Mouse (Mus musculus) liver, embryonic 11.5 days (tissue): ENCODE measurements around the gene Tecpr2. TPM values are rescaled to one million over a fixed set of nuclear protein-coding genes. Genes with fewer than 3 reads are reported as not detected.

Experiments used
- ATAC-seq: fragments of 200-750 bp; cut with Nextera tagmentation; replicated peaks from 2 replicates; pipeline ENCODE4 v1.8.0; 2017; ENCODE audit warnings: moderate number of reproducible peaks, mild to moderate bottlenecking, moderate TSS enrichment, moderate library complexity; ENCODE audit not compliant: low FRiP score
- DNase-seq: peaks from one replicate; pipeline ENCODE4 v3.0.0-alpha.2; 2017; ENCODE audit warnings: low spot score
- H3K27ac ChIP-seq: fragments of 300-500 bp; sonication (generic); 2 replicates; pipeline ENCODE4 v1.5.1; 2014; ENCODE audit warnings: mild to moderate bottlenecking, low read depth, low read length, control low read depth
- H3K27me3 ChIP-seq: fragments of 300-500 bp; sonication (generic); replicated peaks from 2 replicates; pipeline ENCODE4 v1.6.1; 2014; ENCODE audit warnings: low read length, mixed read lengths; ENCODE audit not compliant: control insufficient read depth, insufficient read depth
- H3K36me3 ChIP-seq: fragments of 300-500 bp; sonication (generic); 2 replicates; pipeline ENCODE4 v1.6.1; 2014; ENCODE audit warnings: mild to moderate bottlenecking, low read length, moderate library complexity, mixed read lengths; ENCODE audit not compliant: control insufficient read depth, insufficient read depth
- H3K4me1 ChIP-seq: fragments of 300-500 bp; sonication (generic); replicated peaks from 2 replicates; pipeline ENCODE4 v1.6.1; 2014; ENCODE audit warnings: low read length, mixed read lengths; ENCODE audit not compliant: control insufficient read depth, insufficient read depth
- H3K4me2 ChIP-seq: fragments of 300-500 bp; sonication (generic); 2 replicates; pipeline ENCODE4 v1.6.1; 2014; ENCODE audit warnings: mild to moderate bottlenecking, control low read depth, moderate library complexity
- H3K4me3 ChIP-seq: fragments of 300-500 bp; sonication (generic); 2 replicates; pipeline ENCODE4 v1.5.1; 2014; ENCODE audit warnings: low read depth, low read length, control low read depth
- H3K9ac ChIP-seq: fragments of 300-500 bp; sonication (generic); 2 replicates; pipeline ENCODE4 v1.6.1; 2014; ENCODE audit warnings: low read depth, low read length, control low read depth
- H3K9me3 ChIP-seq: fragments of 300-500 bp; sonication (generic); 2 replicates; pipeline ENCODE4 v1.6.1; 2016; ENCODE audit warnings: low read length, inconsistent platforms, mixed read lengths; ENCODE audit not compliant: control insufficient read depth
- WGBS: fragments of 180-500 bp; shearing (Covaris S2); extraction: QIAGEN DNeasy Blood & Tissue Kit; methylation state at CpG from one replicate; pipeline ENCODE4 v1.1.7; 2014; 5-methylcytosine and 5-hydroxymethylcytosine counted together
- polyA plus RNA-seq: library from polyadenylated mRNA; unstranded; fragments of >200 nt; fragmentation: Nextera tagmentation; extraction: Ambion mirVana; gene quantifications from 2 replicates; pipeline ENCODE4 v1.2.1, GENCODE M21; 2014

Gene Tecpr2
- 4.4 and 4.7 TPM in 2 replicates for polyA plus RNA-seq

GRCm38 (mm10) chr12:110889036-110890020 lies at the start of gene Tecpr2, which contains the start of gene Cinp:
Tecpr2 (plus strand) TSS chr12:110889264.
Cinp (minus strand) TSS chr12:110889145.
- under 1% methylated on average over 68 of the region's 74 CpGs for WGBS
- Histone ChIP-seq H3K27ac (peak within 1 kb of the TSS; percentile 91), H3K9me3 (no peaks in the 10 kb centered on the region), H3K4me2 (peak within 1 kb of the TSS; percentile 96), H3K27me3 (no peaks in the 10 kb centered on the region), H3K4me1 (peaks cover 15% of the 10 kb centered on the region; the same call in 1 of the 2 replicates), H3K4me3 (peak within 1 kb of the TSS; percentile 95), H3K9ac (peak within 1 kb of the TSS; percentile 89), H3K36me3 (no peaks in the 10 kb centered on the region)
- ATAC-seq, result peak; percentile 98
- peak; percentile 92 for DNase-seq

- peak within 1 kb of the TSS; percentile 76 for H3K4me2 ChIP-seq
- WGBS, result under 1% methylated on average over 70 of the region's 71 CpGs
- peak within 1 kb of the TSS; percentile 77 for H3K4me3 ChIP-seq
- ATAC-seq, result peak; percentile 46; the same call in 1 of the 2 replicates
- H3K36me3 ChIP-seq, result no peaks in the 10 kb centered on the region
- H3K4me1 ChIP-seq, result no peaks in the 10 kb centered on the region
- DNase-seq, result peak; percentile 92
- no peaks in the 10 kb centered on the region for H3K9me3 ChIP-seq
- no peaks in the 10 kb centered on the region for H3K27me3 ChIP-seq
- H3K9ac ChIP-seq, result peak within 1 kb of the TSS; percentile 51; the same call in 1 of the 2 replicates
- H3K27ac ChIP-seq, result no peak within 1 kb of the TSS
Measured at GRCm38 (mm10) chr12:110840348-110841198, 48.5 kb upstream of the Tecpr2 start, which contains the start of gene Mok. Mok (minus strand) TSS chr12:110840939.

DNA sequence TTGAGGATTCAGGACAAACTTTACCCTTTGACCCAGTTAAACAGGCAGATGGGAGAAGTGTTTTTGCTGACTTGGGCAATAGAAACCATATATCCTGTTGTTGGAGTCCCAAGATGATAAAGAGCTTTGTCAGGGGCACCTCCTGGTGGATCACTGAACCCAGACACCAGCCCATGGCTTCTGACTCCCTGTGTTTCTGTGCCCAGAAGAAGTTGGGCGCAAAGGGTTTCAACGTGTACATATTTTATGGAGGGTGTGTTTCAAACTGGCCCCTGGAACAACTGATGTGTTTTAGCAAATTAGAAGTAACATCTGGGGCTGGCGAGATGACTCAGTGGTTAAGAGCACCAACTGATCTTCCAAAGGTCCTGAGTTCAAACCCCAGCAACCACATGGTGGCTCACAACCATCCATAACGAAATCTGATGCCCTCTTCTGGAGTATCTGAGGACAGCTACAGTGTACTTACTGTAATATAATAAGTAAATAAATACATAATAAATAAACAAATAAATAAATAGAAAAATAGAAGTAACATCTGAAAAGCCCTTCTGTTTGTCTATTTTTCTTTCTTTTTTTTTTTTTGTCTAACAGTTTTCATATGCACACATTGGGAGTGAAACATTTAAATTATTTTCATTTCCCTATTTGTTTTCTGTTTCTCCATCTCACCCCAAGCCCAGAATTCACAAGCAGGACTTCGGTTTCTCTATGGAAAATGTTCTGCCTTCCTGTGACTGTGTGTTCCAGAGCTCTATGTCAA lies 47.2 kb upstream of the Tecpr2 start:
- H3K36me3 ChIP-seq, result no peaks in the 10 kb centered on the region
- WGBS, result 72% methylated on average over 5 of the region's 5 CpGs
- no peak overlapping the region for H3K27ac ChIP-seq
- DNase-seq (no peak), ATAC-seq (no peak)
- H3K4me1 ChIP-seq, result 0 out of 2 replicates have a peak, but pooled peaks cover 4% of the 10 kb centered on the region
- H3K9ac ChIP-seq, result no peak overlapping the region
- H3K27me3 ChIP-seq, result no peaks in the 10 kb centered on the region
- H3K9me3 ChIP-seq, result no peaks in the 10 kb centered on the region
- 0 out of 2 replicates have a peak overlapping the region, but pooled peaks have one; percentile 76 for H3K4me2 ChIP-seq
- H3K4me3 ChIP-seq, result no peak overlapping the region

GRCm38 (mm10) chr12:110843194-110844048 lies 45.6 kb upstream of the Tecpr2 start:
- Histone ChIP-seq H3K27me3 (no peaks in the 10 kb centered on the region), H3K4me2 (peak overlapping the region; percentile 73), H3K27ac (no peak overlapping the region), H3K9ac (peak overlapping the region; percentile 67), H3K36me3 (no peaks in the 10 kb centered on the region), H3K4me1 (0 out of 2 replicates have a peak, but pooled peaks cover 4% of the 10 kb centered on the region), H3K9me3 (no peaks in the 10 kb centered on the region), H3K4me3 (peak overlapping the region; percentile 62)
- DNase-seq, result peak; percentile 81
- ATAC-seq, result peak; percentile 29; the same call in 1 of the 2 replicates
- 20% methylated on average over 32 of the region's 32 CpGs for WGBS

GRCm38 (mm10) chr12:110844227-110845130 lies 44.6 kb upstream of the Tecpr2 start:
- peak overlapping the region; percentile 73 for H3K4me2 ChIP-seq
- H3K27me3 ChIP-seq, result no peaks in the 10 kb centered on the region
- no peaks in the 10 kb centered on the region for H3K9me3 ChIP-seq
- H3K4me3 ChIP-seq, result peak overlapping the region; percentile 62
- H3K4me1 ChIP-seq, result 0 out of 2 replicates have a peak, but pooled peaks cover 4% of the 10 kb centered on the region
- WGBS, result 1% methylated on average over 42 of the region's 42 CpGs
- peak; percentile 60 for ATAC-seq
- H3K27ac ChIP-seq, result peak overlapping the region; percentile 62
- H3K9ac ChIP-seq, result peak overlapping the region; percentile 67
- H3K36me3 ChIP-seq, result no peaks in the 10 kb centered on the region
- DNase-seq, result peak; percentile 49

DNA sequence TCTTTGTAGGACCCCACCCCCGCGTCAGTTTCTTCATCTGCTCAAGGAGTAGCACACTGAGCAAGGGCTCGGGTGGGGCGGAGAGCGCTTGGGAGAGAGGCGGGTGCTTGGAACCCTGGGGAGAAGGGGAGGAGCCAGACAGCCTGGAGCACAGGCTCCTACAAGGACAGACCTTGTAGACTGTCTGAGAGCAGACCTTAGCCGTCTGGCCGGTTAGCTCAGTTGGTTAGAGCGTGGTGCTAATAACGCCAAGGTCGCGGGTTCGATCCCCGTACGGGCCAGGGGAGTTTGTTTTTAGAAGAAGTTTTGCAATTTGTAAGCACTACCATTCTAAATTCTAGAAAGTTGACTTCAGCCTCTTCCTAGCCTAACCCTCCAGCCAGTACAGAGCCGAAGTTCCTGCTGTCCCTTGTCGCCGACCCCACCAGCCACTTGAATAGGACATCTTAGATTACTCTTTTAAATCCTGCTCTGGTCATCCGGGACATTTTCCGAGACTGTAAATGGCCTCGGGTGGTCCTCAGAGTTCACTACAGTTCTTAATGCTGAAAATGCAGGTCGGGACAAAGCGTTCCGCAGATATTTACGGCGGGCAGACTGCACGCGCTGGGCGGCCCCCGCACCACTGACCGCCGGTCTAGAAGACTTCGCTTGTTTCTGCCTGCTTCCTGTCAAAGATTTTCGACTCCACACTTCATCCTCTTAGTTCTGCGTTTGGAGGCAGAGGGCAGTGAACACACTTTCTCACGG lies 43.8 kb upstream of the Tecpr2 start:
- peak overlapping the region; percentile 73 for H3K4me2 ChIP-seq
- DNase-seq (peak; percentile 98), ATAC-seq (peak; percentile 91)

More for the DNA sequence above, 43.8 kb upstream of the Tecpr2 start:
- Histone ChIP-seq H3K9ac (peak overlapping the region; percentile 71), H3K27ac (peak overlapping the region; percentile 62), H3K4me3 (peak overlapping the region; percentile 62), H3K36me3 (no peaks in the 10 kb centered on the region), H3K9me3 (no peaks in the 10 kb centered on the region), H3K4me1 (0 out of 2 replicates have a peak, but pooled peaks cover 4% of the 10 kb centered on the region), H3K27me3 (no peaks in the 10 kb centered on the region)
- under 1% methylated on average over 36 of the region's 36 CpGs for WGBS
